Mouse (Mus musculus): Measurements from ENCODE around the gene Abtb2. TPM values are rescaled to one million over a fixed set of nuclear protein-coding genes. Genes with fewer than 3 reads are reported as not detected.

The Abtb2 gene
- total and polyA plus RNA-seq, 3 experiments = 0.12 to 0.13 TPM; not detected in 1

DNA sequence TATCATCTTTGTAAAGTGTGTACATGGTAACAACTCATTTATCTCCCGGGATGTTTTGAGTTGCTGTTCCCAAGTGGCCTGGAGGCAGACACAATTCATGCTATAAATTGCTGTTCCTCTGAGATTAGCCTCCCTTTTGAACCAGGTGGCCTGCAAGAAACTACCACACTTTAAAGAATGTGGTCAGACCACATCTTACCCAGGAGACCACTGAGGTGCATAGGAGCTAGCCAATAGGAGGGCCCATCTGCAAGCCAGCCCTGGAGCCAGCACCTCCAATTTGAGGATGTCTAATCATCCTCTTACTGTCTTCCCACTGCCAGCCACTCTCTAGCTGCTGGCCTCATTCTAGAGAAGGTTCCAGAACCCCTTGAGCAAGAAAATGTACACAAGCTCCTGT is 35.4 kb downstream of the Abtb2 start:
- no peak for TF ChIP-seq USF2 (IDR thresholded peaks at IDR 0.05; ENCODE audit: borderline replicate concordance in 1 of 2, insufficient read depth in 1 of 2, low read depth in 1 of 2, low read length in 2 of 2)
- no peak for TF ChIP-seq RAD21 (IDR thresholded peaks at IDR 0.05; ENCODE audit: low read depth, low read length)
- no peak for TF ChIP-seq UBTF (IDR thresholded peaks at IDR 0.05; ENCODE audit: borderline replicate concordance, insufficient read depth, low read depth, low read length)
- TF ChIP-seq SMC3 (IDR thresholded peaks at IDR 0.05; ENCODE audit: low read depth, low read length) = no peak
- TF ChIP-seq MXI1 (IDR thresholded peaks at IDR 0.05; ENCODE audit: low read depth, low read length) = no peak
- no peak for TF ChIP-seq MEF2A (IDR thresholded peaks at IDR 0.05; ENCODE audit: extremely low read depth, insufficient replicate concordance, low read depth, low read length, poor library complexity, severe bottlenecking)
- TF ChIP-seq E2F4 (IDR thresholded peaks at IDR 0.05; ENCODE audit: borderline replicate concordance, low read depth, low read length) = no peak
- no peak for TF ChIP-seq ETS1 (IDR thresholded peaks at IDR 0.05; ENCODE audit: low read depth, low read length)
- no peak for TF ChIP-seq TBP (IDR thresholded peaks at IDR 0.05; ENCODE audit: low read depth, low read length)
- TF ChIP-seq MAFK (IDR thresholded peaks at IDR 0.05; ENCODE audit: borderline replicate concordance, low read depth, low read length) = no peak
- no peak for TF ChIP-seq POLR2AphosphoS5 (IDR thresholded peaks at IDR 0.05; ENCODE audit: borderline replicate concordance, low read depth, low read length)
- TF ChIP-seq POLR2AphosphoS2 (IDR thresholded peaks at IDR 0.05; ENCODE audit: low read length) = no peak
- TF ChIP-seq CTCF (IDR thresholded peaks at IDR 0.05 in 2 of 3, conservative IDR thresholded peaks at IDR 0.05 in 1 of 3; ENCODE audit: control insufficient read depth in 1 of 3, insufficient read depth in 1 of 3, low read depth in 2 of 3, low read length in 3 of 3, poor library complexity in 1 of 3, severe bottlenecking in 1 of 3) = no peak
- TF ChIP-seq ZMIZ1 (IDR thresholded peaks at IDR 0.05; ENCODE audit: low read depth, low read length) = no peak
- TF ChIP-seq ELF1 (IDR thresholded peaks at IDR 0.05; ENCODE audit: low read depth, low read length) = no peak
- TF ChIP-seq ZNF384 (IDR thresholded peaks at IDR 0.05; ENCODE audit: low read depth, low read length) = no peak
- TF ChIP-seq MYB (IDR thresholded peaks at IDR 0.05; ENCODE audit: low read depth, low read length) = no peak
- Histone ChIP-seq H3K79me2 (ENCODE audit: control insufficient read depth, insufficient read depth, low read length, poor library complexity) (no peaks in the 10 kb centered on the region), H3K9ac (ENCODE audit: control insufficient read depth, low read depth, low read length, poor library complexity, severe bottlenecking) (no peak overlapping the region), H3K4me1 (ENCODE audit: control insufficient read depth in 1 of 2, insufficient read depth in 2 of 2, low read length in 2 of 2) (peaks cover 0 to 9% of the 10 kb centered on the region in 2 experiments; a peak in 2 of 4 replicates), H3K4me3 (ENCODE audit: control insufficient read depth in 1 of 2, insufficient read depth in 1 of 2, low read depth in 2 of 2, low read length in 2 of 2) (no peak overlapping the region), H3K27ac (ENCODE audit: control insufficient read depth, low read depth, low read length) (no peak overlapping the region), H3K9me3 (replicated peaks; ENCODE audit: insufficient read depth, low read length) (no peaks in the 10 kb centered on the region), H3K27me3 (ENCODE audit: control insufficient read depth in 1 of 2, insufficient read depth in 2 of 2, low read length in 2 of 2) (peaks cover 0 to 2% of the 10 kb centered on the region in 2 experiments; a peak in 1 of 4 replicates), H3K36me3 (ENCODE audit: control insufficient read depth in 1 of 2, insufficient read depth in 2 of 2, low read length in 2 of 2) (peaks cover 0 to 6% of the 10 kb centered on the region in 2 experiments; a peak in 2 of 4 replicates)
- no peak for DNase-seq (ENCODE audit: low read depth, low spot score)

GRCm38 (mm10) chr2:103603209-103603608 is 37.1 kb downstream of the Abtb2 start:
- Histone ChIP-seq H3K4me3 (ENCODE audit: control insufficient read depth in 1 of 2, insufficient read depth in 1 of 2, low read depth in 2 of 2, low read length in 2 of 2) (no peak overlapping the region), H3K27me3 (ENCODE audit: control insufficient read depth in 1 of 2, insufficient read depth in 2 of 2, low read length in 2 of 2) (peaks cover 0 to 2% of the 10 kb centered on the region in 2 experiments; a peak in 1 of 4 replicates), H3K4me1 (ENCODE audit: control insufficient read depth in 1 of 2, insufficient read depth in 2 of 2, low read length in 2 of 2) (peaks cover 0 to 9% of the 10 kb centered on the region in 2 experiments; a peak in 2 of 4 replicates), H3K9ac (ENCODE audit: control insufficient read depth, low read depth, low read length, poor library complexity, severe bottlenecking) (no peak overlapping the region), H3K36me3 (ENCODE audit: control insufficient read depth in 1 of 2, insufficient read depth in 2 of 2, low read length in 2 of 2) (peaks cover 0 to 6% of the 10 kb centered on the region in 2 experiments; a peak in 2 of 4 replicates), H3K9me3 (replicated peaks; ENCODE audit: insufficient read depth, low read length) (no peaks in the 10 kb centered on the region), H3K27ac (ENCODE audit: control insufficient read depth, low read depth, low read length) (no peak overlapping the region), H3K79me2 (ENCODE audit: control insufficient read depth, insufficient read depth, low read length, poor library complexity) (no peaks in the 10 kb centered on the region)
- no peak for DNase-seq (ENCODE audit: low read depth, low spot score)
- TF ChIP-seq SMC3 (IDR thresholded peaks at IDR 0.05; ENCODE audit: low read depth, low read length) (no peak), MYB (IDR thresholded peaks at IDR 0.05; ENCODE audit: low read depth, low read length) (no peak), CHD1 (IDR thresholded peaks at IDR 0.05; ENCODE audit: low read depth, low read length) (no peak), ZC3H11A (IDR thresholded peaks at IDR 0.05; ENCODE audit: low read depth, low read length) (no peak), RCOR1 (IDR thresholded peaks at IDR 0.05; ENCODE audit: low read depth, low read length) (no peak), HCFC1 (IDR thresholded peaks at IDR 0.05; ENCODE audit: low read depth, low read length) (no peak), MAZ (IDR thresholded peaks at IDR 0.05; ENCODE audit: low read depth, low read length) (no peak), MEF2A (IDR thresholded peaks at IDR 0.05; ENCODE audit: extremely low read depth, insufficient replicate concordance, low read depth, low read length, poor library complexity, severe bottlenecking) (no peak), UBTF (IDR thresholded peaks at IDR 0.05; ENCODE audit: borderline replicate concordance, insufficient read depth, low read depth, low read length) (no peak), NRF1 (IDR thresholded peaks at IDR 0.05; ENCODE audit: insufficient read depth, low read depth, low read length, poor library complexity, severe bottlenecking) (no peak), ZKSCAN1 (IDR thresholded peaks at IDR 0.05; ENCODE audit: low read depth, low read length) (no peak), MAFK (IDR thresholded peaks at IDR 0.05; ENCODE audit: borderline replicate concordance, low read depth, low read length) (no peak), GABPA (IDR thresholded peaks at IDR 0.05; ENCODE audit: low read depth, low read length) (no peak), USF1 (IDR thresholded peaks at IDR 0.05; ENCODE audit: low read depth, low read length) (no peak), CHD2 (IDR thresholded peaks at IDR 0.05; ENCODE audit: low read length) (no peak), ZNF384 (IDR thresholded peaks at IDR 0.05; ENCODE audit: low read depth, low read length) (no peak), NELFE (IDR thresholded peaks at IDR 0.05; ENCODE audit: low read depth, low read length) (no peak), RAD21 (IDR thresholded peaks at IDR 0.05; ENCODE audit: low read depth, low read length) (no peak)

All from MEL (cell line).